Mouse (Mus musculus) lung, postnatal 0 days (tissue): ENCODE measurements around the gene Ddah2.

Source experiments
- CTCF ChIP-seq: IDR thresholded peaks from 2 replicates; pipeline ENCODE4 v1.5.1; 2016; ENCODE audit warnings: antibody characterized with exemption, mild to moderate bottlenecking
- EP300 ChIP-seq: IDR thresholded peaks from 2 replicates; pipeline ENCODE4 v1.6.1; 2016; ENCODE audit warnings: antibody characterized with exemption, mild to moderate bottlenecking, control low read depth

GRCm38 (mm10) chr17:35050126-35050750, 8.6 kb upstream of the Ddah2 start:
- TF ChIP-seq CTCF, result no peak
- TF ChIP-seq EP300, result no peak
